Mouse (Mus musculus): Measurements from ENCODE around the gene Ccdc124.

- TF ChIP-seq POLR2A (IDR thresholded peaks at IDR 0.05; ENCODE audit: borderline replicate concordance, extremely low read depth, insufficient read depth, insufficient read length, poor library complexity, severe bottlenecking) (peak; percentile 87), CTCF (IDR thresholded peaks at IDR 0.05; ENCODE audit: borderline replicate concordance, extremely low read depth, insufficient read depth, insufficient read length) (peak; percentile 93)
These were observed at the start of gene Ccdc124 for GRCm38 (mm10) chr8:70873364-70873985.
